Mouse (Mus musculus) lung, adult 2 months (tissue): ENCODE data around the gene Drg1.

Experiments used
- CTCF ChIP-seq: fragments of 200-500 bp; IDR thresholded peaks from 2 replicates; pipeline ENCODE4 v1.5.1; 2011; ENCODE audit warnings: mild to moderate bottlenecking, low read length, control low read depth; ENCODE audit not compliant: insufficient read depth
- POLR2A ChIP-seq: fragments of 200-500 bp; IDR thresholded peaks from 2 replicates; pipeline ENCODE4 v1.6.1; 2011; ENCODE audit warnings: low read depth, mild to moderate bottlenecking, control low read depth, low read length, borderline replicate concordance; ENCODE audit errors: extremely low read depth

GRCm38 (mm10) chr11:3205207-3205606, 61.0 kb downstream of the Drg1 start:
- TF ChIP-seq CTCF = no peak
- TF ChIP-seq POLR2A = no peak
